Mouse (Mus musculus) ES-E14 (cell line): ENCODE results near the gene Arfip1.

ENCODE experiments used
- CHD2 ChIP-seq: IDR thresholded peaks from 2 replicates; pipeline ENCODE4 v1.6.1; 2014; ENCODE audit warnings: mild to moderate bottlenecking, low read depth, low read length, inconsistent platforms
- HCFC1 ChIP-seq: IDR thresholded peaks from 2 replicates; pipeline ENCODE4 v1.6.1; 2012; ENCODE audit warnings: low read length, inconsistent platforms, borderline replicate concordance; ENCODE audit not compliant: insufficient read depth

DNA sequence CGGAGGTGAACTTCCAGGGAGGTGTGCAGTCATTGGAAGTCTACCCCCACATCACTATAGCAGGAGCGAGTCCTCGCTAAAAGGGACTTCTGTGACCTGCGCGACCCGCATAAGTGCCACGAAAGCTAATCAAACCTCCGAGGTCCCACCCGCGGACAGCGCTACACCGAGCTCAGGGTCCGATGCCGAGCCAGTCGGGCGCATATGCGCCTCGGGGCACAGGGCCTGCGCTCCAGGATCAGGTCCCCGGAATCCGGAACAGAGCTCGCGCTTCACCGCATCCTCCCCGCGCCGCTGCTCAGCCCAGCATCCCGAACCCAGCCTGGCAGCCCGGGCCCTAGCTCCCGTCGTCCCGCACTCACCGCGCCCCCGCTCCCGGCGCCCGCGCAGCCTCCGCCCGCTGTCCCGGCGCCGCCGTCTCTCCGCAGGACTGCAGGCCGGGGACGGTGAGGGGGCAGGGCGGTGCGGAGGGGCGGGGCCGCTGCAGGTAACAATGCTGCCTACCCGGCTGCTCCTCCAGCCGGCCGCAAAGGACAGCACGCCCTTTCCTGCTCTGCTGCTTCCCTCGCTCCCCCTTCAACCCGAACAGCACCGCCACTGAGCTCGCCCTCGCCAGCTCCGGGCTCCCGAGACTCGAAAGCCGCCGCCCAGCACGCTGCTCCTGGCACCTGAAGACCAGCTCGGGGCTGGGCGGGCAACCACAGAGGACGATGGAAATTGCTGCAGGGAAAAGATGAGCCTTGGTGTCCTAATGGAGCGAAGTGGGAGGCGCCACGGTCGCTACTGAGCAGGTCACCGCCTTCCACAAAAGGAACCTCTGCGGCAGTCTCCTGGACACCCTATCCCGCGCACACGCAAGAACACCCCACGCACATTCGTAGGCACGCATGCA, 102.2 kb downstream of the Arfip1 start, which contains the start of gene Fhdc1:
- TF ChIP-seq HCFC1 (no peak), CHD2 (no peak)
